Mouse (Mus musculus) intestine, embryonic 16.5 days (tissue): ENCODE data around the gene Pdzd4. TPM values are rescaled to one million over a fixed set of nuclear protein-coding genes. Genes with fewer than 3 reads are reported as not detected.

Experiments
- ATAC-seq: fragments of 200-750 bp; cut with Nextera tagmentation; 2 replicates; pipeline ENCODE4 v1.8.0; 2017; ENCODE audit warnings: moderate TSS enrichment, moderate library complexity
- H3K27ac ChIP-seq: fragments of 300-500 bp; sonication (generic); 2 replicates; pipeline ENCODE4 v1.5.1; 2014; ENCODE audit warnings: mild to moderate bottlenecking, low read length
- H3K27me3 ChIP-seq: fragments of 300-500 bp; sonication (generic); replicated peaks from 2 replicates; pipeline ENCODE4 v1.6.1; 2014; ENCODE audit warnings: low read length, control low read depth, mixed read lengths; ENCODE audit not compliant: control insufficient read depth, insufficient read depth
- H3K36me3 ChIP-seq: fragments of 300-500 bp; sonication (generic); 2 replicates; pipeline ENCODE4 v1.6.1; 2014; ENCODE audit warnings: low read length, control low read depth; ENCODE audit not compliant: control insufficient read depth, insufficient read depth
- H3K4me1 ChIP-seq: fragments of 300-500 bp; sonication (generic); 2 replicates; pipeline ENCODE4 v1.6.1; 2014; ENCODE audit warnings: low read length, control low read depth, mixed read lengths; ENCODE audit not compliant: control insufficient read depth, insufficient read depth
- H3K4me2 ChIP-seq: fragments of 300-500 bp; sonication (generic); 2 replicates; pipeline ENCODE4 v1.6.1; 2014; ENCODE audit warnings: low read depth, low read length, control low read depth
- H3K4me3 ChIP-seq: fragments of 300-500 bp; sonication (generic); 2 replicates; pipeline ENCODE4 v1.5.1; 2014; ENCODE audit warnings: mild to moderate bottlenecking, low read length
- H3K9ac ChIP-seq: fragments of 300-500 bp; sonication (generic); 2 replicates; pipeline ENCODE4 v1.6.1; 2014; ENCODE audit warnings: low read depth, low read length
- H3K9me3 ChIP-seq: fragments of 300-500 bp; sonication (generic); 2 replicates; pipeline ENCODE4 v1.6.1; 2016; ENCODE audit warnings: low read length, control low read depth; ENCODE audit not compliant: control insufficient read depth
- WGBS: fragments of 180-500 bp; shearing (Covaris S2); extraction: QIAGEN DNeasy Blood & Tissue Kit; methylation state at CpG from one replicate; pipeline ENCODE4 v1.1.7; 2014; 5-methylcytosine and 5-hydroxymethylcytosine counted together
- polyA plus RNA-seq: library from polyadenylated mRNA; unstranded; fragments of >200 nt; fragmentation: Nextera tagmentation; extraction: Ambion mirVana; gene quantifications from 2 replicates; pipeline ENCODE4 v1.2.1, GENCODE M21; 2015

The Pdzd4 gene
- polyA plus RNA-seq, 1 experiment from 2014 or later, result 0.53 TPM

DNA sequence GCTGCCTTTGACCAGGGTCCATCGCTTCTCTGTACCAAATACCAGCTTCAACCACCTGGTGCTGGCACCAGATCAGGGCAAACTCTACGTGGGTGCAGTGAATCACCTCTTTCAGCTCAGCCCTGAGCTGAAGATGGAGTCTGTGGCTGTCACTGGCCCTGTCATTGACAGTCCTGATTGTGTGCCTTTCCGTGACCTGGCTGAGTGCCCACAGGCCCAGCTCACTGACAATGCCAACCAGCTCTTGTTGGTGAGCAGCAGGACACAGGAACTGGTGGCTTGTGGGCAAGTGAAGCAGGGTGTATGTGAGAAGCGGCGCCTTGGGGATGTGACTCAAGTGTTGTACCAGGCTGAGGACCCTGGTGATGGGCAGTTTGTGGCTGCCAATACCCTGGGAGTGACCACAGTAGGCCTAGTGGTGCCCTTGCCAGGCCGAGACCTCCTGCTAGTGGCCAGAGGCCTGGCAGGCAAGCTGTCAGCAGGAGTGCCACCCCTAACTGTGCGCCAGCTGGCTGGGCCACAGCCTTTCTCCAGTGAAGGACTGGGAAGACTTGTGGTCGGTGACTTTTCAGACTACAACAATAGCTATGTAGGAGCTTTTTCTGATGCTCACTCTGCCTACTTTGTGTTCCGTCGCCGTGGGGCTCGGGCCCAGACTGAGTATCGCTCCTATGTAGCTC is 66.0 kb downstream of the Pdzd4 start:
- H3K4me1 ChIP-seq, result no peaks in the 10 kb centered on the region
- no peaks in the 10 kb centered on the region for H3K9me3 ChIP-seq
- 84% methylated on average over 13 of the region's 13 CpGs for WGBS
- ATAC-seq, result no peak
- no peaks in the 10 kb centered on the region for H3K36me3 ChIP-seq
- no peak overlapping the region for H3K9ac ChIP-seq
- H3K4me2 ChIP-seq, result no peak overlapping the region
- H3K27me3 ChIP-seq, result no peaks in the 10 kb centered on the region; the same call in 1 of the 2 replicates
- H3K4me3 ChIP-seq, result no peak overlapping the region
- no peak overlapping the region for H3K27ac ChIP-seq

- no peak for ATAC-seq
- Histone ChIP-seq H3K36me3 (no peaks in the 10 kb centered on the region), H3K4me3 (no peak within 1 kb of the TSS), H3K4me1 (no peaks in the 10 kb centered on the region), H3K27me3 (no peaks in the 10 kb centered on the region; the same call in 1 of the 2 replicates), H3K4me2 (no peak within 1 kb of the TSS), H3K27ac (no peak within 1 kb of the TSS), H3K9ac (no peak within 1 kb of the TSS), H3K9me3 (no peaks in the 10 kb centered on the region)
- 64% methylated on average over 5 of the region's 5 CpGs for WGBS
Measured at GRCm38 (mm10) chrX:73756334-73757140, 68.2 kb downstream of the Pdzd4 start, which contains the start of gene Plxnb3. Gene Plxnb3, plus strand, starts transcription at chrX:73757090.

DNA sequence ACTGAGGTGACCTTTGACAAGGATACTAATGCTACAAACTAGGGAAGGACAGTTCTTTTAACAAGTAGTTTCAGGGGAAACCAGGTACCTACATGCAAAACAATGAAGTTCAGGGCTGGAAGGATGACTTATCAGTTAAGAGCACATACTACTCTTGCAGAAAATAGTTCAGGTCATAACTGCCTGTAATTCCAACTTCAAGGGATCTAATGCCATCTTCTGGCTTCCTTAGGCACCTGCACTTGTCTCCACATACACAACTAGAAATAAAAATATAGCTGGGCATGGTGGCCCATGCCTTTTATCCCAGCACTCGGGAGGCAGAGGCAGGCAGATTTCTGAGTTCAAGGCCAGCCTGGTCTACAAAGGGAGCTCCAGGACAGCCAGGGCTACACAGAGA is 75.8 kb downstream of the Pdzd4 start:
- Histone ChIP-seq H3K4me1 (no peaks in the 10 kb centered on the region), H3K9ac (no peak overlapping the region), H3K4me2 (no peak overlapping the region), H3K9me3 (no peaks in the 10 kb centered on the region), H3K36me3 (no peaks in the 10 kb centered on the region), H3K27me3 (no peaks in the 10 kb centered on the region), H3K27ac (no peak overlapping the region), H3K4me3 (no peak overlapping the region)
- 94% methylated on average over 1 of the region's 1 CpGs for WGBS
- no peak for ATAC-seq

DNA sequence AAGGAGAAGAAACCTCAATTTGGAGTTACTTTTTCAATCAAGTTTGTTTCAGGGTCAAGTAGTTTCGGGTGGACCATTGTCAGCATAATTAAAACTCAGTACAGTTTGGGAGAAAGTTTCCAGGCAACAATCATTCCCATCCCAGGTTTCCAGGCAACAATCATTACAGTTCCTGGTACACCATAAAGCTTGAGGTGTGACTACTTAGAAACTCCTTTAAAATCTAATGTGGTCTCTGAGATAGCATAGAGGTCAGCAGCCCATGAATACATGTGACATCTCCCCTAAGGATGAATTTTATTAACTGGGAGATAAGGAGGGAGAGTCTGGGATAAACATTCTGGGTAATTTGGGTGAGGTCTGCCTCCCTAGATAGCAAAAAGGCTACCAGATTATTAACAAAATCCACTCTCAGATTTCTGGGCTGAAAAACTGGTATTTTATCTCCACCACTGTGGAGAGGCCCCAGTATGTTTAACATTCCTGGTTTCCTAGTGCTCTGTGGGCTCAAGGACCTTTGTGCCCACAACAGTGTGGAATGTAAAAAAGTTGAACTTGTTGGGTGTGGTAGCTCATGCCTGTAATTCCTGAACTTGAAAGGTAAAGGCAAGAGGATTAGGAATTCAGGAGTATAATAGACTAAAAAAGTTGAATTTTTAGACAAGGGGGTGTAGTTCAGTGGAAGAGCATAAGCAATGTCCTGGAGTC is 79.8 kb downstream of the Pdzd4 start:
- peak; percentile 85 for ATAC-seq
- Histone ChIP-seq H3K27ac (no peak overlapping the region), H3K9me3 (no peaks in the 10 kb centered on the region), H3K36me3 (no peaks in the 10 kb centered on the region), H3K4me2 (no peak overlapping the region), H3K9ac (no peak overlapping the region), H3K4me1 (no peaks in the 10 kb centered on the region), H3K4me3 (no peak overlapping the region), H3K27me3 (no peaks in the 10 kb centered on the region)
- WGBS, result 52% methylated on average over 1 of the region's 1 CpGs

Other genes with a start within 250 kb of the Pdzd4 start
- gene Dusp9, start 185.6 kb downstream of the Pdzd4 start, polyA plus RNA-seq, result 6.7 and 7.3 TPM in 2 replicates
- 9.8 and 11.4 TPM in 2 replicates for gene Pnck, start 164.9 kb downstream of the Pdzd4 start, polyA plus RNA-seq
- gene Slc6a8, start 151.8 kb downstream of the Pdzd4 start, polyA plus RNA-seq, result 7.4 and 9.2 TPM in 2 replicates
- 325 and 331 TPM in 2 replicates for gene Bcap31, start 108.8 kb downstream of the Pdzd4 start, polyA plus RNA-seq
- gene Abcd1, start 108.4 kb downstream of the Pdzd4 start, polyA plus RNA-seq, result 25.6 and 31.0 TPM in 2 replicates
- gene Plxnb3, start 67.9 kb downstream of the Pdzd4 start, polyA plus RNA-seq, result 0.33 and 0.46 TPM in 2 replicates
- 0.99 and 1.9 TPM in 2 replicates for gene Srpk3, start 50.6 kb downstream of the Pdzd4 start, polyA plus RNA-seq
- 267 and 269 TPM in 2 replicates for gene Idh3g, start 38.1 kb downstream of the Pdzd4 start, polyA plus RNA-seq
- gene Ssr4, start 37.9 kb downstream of the Pdzd4 start, polyA plus RNA-seq, result 269 TPM in 2 replicates
- gene Avpr2, start 67.1 kb upstream of the Pdzd4 start, polyA plus RNA-seq, result 0.06 and 0.17 TPM in 2 replicates
- gene L1cam, start 71.1 kb upstream of the Pdzd4 start, polyA plus RNA-seq, result 6.9 and 8.8 TPM in 2 replicates
- gene Arhgap4, start 96.9 kb upstream of the Pdzd4 start, polyA plus RNA-seq, result 5.7 and 6.8 TPM in 2 replicates
- gene Naa10, start 97.0 kb upstream of the Pdzd4 start, polyA plus RNA-seq, result 170 and 184 TPM in 2 replicates
- 351 and 523 TPM in 2 replicates for gene Renbp, start 105.9 kb upstream of the Pdzd4 start, polyA plus RNA-seq
- gene Hcfc1, start 141.4 kb upstream of the Pdzd4 start, polyA plus RNA-seq, result 33.8 and 34.2 TPM in 2 replicates
- 50.4 and 51.7 TPM in 2 replicates for gene Irak1, start 198.9 kb upstream of the Pdzd4 start, polyA plus RNA-seq